Mouse (Mus musculus): ENCODE measurements around the gene Knl1.

GRCm38 (mm10) chr2:119026951-119027350, 20.0 kb upstream of the Knl1 start:
- TF ChIP-seq CTCF (IDR thresholded peaks at IDR 0.05; ENCODE audit: low read depth) (no peak), EP300 (optimal IDR thresholded peaks at IDR 0.05) (no peak)

All from stomach, postnatal 0 days (tissue).